Mouse (Mus musculus) urinary bladder, adult 18-20 months (tissue): ENCODE measurements around the gene Rnf6.

Experiments used
- DNase-seq, 2 experiments: peaks; one replicate each; pipeline ENCODE4 v3.0.0; 2022; ENCODE audit warnings: low spot score in 2 of 2, mixed read lengths in 2 of 2

Gene Rnf6

GRCm38 (mm10) chr5:146220879-146221714 lies at the start of gene Rnf6:
Rnf6 (minus strand) TSS chr5:146221555.
- peak; percentile 80 to 92 for DNase-seq

- DNase-seq, result no peak
These were observed 49.2 kb upstream of the Rnf6 start for GRCm38 (mm10) chr5:146270593-146270992.

DNA sequence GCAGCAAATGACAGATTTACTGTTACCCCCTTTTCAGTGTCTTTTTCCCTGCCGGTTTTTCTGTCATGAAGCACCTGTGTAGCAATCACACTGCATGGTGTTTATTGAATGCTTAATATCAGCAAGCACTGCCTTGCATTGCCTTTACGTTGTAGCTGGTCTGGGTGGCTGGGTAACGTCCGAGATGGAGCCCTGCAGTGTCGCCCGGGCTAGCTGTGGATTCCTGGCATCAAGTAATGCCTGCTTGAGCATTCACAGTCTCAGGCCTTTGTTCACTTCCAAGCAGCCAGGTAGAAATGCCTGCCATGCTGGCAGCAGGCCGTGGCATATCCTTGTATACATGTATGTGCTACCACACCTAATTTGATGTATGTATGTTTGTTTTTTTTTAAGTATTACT lies 46.4 kb upstream of the Rnf6 start:
- no peak for DNase-seq

DNA sequence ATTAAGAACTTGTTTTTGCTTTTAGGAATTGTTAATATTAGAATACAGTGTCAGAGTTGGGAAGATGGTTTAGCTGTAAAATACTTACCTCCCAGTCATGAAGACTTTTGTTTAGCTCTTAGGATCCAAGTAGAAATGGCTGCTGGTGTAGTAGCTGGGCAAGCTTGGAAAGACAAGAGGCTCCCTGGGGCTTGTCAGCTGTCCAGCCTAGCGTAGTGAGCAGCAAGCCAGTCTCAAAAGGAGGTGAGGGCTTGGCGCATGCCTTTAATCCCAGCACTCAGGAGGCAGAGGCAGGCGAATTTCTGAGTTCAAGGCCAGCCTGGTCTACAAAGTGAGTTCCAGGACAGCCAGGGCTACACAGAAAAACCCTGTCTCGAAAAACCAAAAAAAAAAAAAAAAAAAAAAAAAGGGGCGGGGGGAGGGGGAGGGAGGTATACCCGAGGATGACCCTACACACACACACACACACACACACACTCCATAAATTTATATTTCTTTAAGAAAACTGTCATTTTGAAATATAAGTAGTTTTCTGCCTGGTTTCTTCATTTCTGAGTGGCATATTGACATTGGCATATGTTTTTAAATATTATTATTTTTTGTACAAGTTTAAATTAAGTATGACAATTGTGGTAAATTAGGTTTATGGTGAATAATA lies 44.7 kb upstream of the Rnf6 start:
- DNase-seq, result no peak

DNA sequence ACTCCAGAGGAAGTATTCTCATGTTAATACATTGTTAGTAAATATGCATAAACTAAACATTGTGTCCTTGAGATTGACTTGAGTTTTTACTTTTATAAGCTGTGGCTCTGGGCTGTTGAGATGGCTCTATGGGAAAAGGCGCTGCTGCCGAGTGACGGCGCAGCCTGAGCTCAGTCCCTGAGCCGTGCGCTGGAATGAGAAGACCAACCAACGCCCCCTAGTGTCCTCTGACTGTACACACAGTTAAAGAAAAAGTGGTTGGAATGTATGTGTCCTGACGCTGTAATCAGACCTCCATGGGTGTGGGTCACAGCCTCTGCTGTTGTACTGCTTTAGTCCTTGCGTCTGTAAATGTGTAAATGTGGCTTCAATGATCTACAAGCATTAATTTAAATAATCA lies 38.6 kb upstream of the Rnf6 start:
- DNase-seq, result no peak

DNA sequence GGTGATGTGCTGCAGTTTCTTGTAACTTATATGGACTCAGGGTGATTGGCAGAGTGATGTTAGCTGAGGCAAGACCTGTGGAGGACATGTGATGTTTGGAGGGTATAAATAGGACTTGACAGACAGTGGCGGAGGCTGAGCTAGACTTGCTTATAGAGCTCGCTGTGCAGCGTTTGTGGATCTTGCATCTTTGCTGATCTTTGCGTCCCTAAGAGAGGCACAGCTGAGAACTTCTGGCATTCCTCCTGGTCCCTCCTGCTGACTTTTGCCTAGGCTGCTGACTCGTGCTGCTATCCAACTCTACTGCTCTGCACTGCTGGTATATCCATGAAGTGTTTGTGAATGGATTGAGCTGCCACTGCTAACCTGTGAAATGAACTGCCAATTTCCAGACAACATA lies 32.3 kb upstream of the Rnf6 start:
- no peak for DNase-seq

- no peak for DNase-seq
These were observed 30.5 kb upstream of the Rnf6 start for GRCm38 (mm10) chr5:146251663-146252429.

DNA sequence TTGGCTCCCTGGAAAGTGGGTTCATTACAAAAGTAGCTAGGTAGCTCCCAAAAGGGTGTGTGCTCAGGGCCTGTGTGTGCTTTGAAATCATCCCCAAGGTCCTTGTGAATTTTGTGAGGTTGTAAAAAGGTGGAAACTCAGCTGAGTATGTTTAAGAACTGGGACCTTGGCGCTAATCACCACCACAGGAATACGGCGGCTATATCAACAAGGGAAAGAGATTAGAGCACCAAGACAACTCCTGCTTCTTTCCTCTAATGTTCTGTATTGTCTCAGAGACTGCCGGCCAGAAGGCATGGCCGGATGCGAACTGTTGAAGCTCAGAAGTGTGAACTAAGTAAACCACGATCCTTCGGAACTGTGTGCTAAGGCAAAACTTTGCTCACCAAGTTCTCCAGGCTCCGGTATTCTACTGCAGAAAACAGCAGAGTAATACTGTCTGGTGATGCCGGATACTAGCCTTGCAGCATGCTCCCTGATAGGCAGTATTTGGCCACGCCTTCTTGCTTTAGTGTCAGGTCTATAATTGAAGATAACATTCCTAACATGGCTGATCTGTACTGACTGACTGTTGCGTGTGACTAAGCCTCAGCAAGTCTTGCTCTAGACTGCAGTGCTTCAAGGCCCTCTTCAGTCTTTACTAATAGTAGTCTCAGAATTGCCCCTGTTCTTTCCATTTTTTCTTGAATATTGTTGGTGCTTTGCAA lies 29.2 kb upstream of the Rnf6 start:
- no peak for DNase-seq

DNA sequence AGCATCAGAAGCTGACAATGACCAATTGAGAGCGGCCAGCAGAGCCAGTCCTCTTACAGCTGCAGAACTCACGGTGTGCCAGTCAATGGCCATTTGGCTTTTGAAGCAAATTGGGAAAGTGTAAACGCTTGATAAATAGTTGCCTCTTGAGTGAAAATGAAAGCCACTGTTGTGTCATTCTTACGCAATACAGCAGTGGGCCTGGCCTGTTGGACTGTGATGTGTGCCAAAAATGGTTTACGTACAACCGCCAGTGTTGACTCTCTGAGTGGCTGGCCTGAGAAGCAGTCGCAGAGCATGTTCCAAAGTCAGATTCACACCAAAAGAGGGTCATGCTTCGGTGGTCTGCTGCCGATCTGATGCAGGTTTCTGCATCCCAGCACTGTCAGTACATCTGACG lies 27.4 kb upstream of the Rnf6 start:
- DNase-seq, result no peak

DNA sequence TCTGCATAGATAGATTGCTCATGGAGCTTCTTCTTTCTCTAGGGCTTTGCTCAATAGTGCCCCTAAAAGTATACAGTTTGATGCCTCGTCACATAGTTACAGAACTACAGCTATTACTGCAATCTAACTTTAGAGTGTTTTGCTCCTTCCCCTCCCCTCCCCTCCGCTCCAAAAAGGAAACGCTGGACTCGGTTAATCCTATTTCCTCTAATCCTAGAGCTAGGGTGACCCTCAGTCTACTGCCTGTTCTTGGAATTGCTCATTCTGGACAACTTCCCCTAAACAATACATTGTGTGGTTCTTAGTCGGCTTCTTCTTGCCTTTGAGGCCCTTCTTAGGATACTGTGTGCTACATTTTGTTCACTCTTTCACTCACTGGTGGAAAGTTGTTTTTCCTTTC lies 26.4 kb upstream of the Rnf6 start:
- DNase-seq, result no peak

- DNase-seq, result no peak
These were observed 25.0 kb upstream of the Rnf6 start for GRCm38 (mm10) chr5:146246386-146246785.

DNA sequence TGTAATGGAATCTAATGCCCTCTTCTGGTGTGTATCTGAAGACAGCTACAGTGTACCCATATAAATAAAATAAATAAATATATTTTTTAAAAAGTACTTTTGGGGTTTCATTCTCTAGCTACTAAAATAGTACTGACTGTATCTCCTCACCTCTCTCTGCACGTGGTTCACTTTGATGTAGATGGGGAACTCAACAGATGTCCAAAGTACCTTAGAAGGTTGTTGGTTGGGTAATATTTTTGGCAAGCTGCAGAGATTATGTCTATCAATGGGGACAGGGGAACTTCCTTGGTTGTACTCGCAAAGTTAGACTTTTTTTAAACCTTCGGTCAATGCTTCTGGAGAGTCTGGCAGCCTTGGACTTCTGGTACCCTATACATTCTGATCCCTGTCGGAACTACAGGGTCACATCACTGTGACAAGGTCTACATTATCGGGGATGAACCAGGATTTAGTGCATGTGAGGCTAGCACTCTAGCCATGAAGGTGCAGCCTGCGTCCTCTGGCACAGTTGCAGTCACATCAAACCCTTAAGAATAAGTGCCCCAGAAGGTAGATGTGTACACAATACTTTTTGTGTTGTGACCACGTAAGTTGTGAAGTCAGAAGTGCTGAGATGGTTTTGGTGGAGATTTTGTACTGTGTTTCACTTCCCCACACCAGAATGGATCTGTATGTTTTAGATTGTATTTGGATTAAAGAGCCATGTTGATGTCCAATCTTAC lies 24.5 kb upstream of the Rnf6 start:
- no peak for DNase-seq

- DNase-seq, result no peak
These were observed 23.8 kb upstream of the Rnf6 start for GRCm38 (mm10) chr5:146245193-146245592.

DNA sequence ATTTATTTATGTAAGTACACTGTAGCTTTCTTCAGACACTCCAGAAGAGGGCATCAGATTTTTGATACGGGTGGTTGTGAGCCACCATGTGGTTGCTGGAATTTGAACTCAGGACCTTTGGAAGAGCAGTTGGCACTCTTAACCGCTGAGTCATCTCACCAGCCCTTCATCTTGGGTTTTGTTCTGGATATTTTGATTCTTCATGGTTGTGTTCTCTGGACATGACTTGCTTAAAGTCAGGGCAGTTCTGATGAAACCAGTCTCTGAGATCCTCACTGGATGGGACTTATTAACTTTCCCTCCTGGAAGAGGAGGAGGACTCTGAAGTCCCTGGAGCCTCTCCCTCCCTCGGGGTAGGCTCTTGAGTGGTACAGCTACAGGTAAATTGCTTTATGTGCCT lies 19.8 kb upstream of the Rnf6 start:
- DNase-seq, result no peak

DNA sequence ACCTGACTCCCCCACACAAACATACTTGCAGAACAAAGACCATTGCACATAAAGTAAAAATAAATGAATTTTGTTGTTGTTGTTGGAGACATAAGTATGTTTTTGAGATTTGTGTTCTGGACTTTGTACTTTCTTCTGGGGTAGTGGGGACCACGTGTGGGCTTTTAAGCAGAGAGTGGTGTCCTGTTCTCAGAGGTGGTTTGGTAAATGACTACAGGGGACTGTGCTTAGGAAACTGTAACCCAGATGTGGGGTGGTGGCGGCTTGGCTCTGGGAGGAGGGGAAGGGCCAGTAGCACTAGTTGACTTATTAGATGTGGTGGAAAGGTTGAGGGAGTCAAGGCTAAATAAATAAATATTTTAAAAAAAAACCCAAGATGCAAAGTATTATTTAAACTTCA lies 19.4 kb upstream of the Rnf6 start:
- DNase-seq, result no peak

GRCm38 (mm10) chr5:146238274-146238673 lies 16.9 kb upstream of the Rnf6 start:
- DNase-seq, result no peak

DNA sequence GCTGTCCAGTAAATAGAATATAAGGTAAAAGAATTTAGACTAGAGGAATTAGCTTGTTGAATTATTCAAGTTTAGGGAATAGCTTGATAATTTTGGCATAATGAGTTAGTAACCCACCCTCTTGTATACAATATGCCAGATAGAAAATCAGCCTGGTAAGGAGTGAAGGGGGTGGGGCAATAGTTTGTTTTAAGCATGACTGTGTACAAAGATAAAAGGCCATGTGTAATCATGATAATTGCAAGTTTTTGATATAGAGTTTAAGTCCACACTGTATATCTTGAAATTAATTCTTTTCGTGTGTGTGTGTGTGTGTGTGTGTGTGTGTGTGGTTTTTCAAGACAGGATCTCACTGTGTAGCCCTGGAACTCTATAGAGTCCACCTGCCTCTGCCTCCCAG lies 13.0 kb upstream of the Rnf6 start:
- DNase-seq, result no peak

DNA sequence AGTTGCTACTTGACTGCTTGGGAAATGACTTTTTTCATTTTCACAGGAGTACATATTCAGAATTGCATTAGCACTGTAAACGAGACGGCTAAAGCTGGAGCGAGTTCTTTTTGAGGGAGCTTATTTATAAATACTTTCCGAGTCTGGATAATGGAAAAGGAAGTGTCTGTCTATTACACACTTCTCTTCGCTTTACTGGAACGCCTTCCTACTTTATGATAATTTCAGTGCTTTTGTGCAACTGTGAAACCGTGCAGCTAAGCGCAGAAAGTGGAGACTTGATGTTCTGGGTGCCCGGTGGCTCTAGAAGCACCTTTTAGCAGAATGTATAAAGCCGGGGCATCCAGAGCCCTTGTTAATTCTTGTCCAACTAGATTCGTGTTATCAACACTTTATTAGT lies 11.5 kb upstream of the Rnf6 start:
- no peak for DNase-seq

- no peak for DNase-seq
These were observed 10.8 kb upstream of the Rnf6 start for GRCm38 (mm10) chr5:146232056-146232675.

DNA sequence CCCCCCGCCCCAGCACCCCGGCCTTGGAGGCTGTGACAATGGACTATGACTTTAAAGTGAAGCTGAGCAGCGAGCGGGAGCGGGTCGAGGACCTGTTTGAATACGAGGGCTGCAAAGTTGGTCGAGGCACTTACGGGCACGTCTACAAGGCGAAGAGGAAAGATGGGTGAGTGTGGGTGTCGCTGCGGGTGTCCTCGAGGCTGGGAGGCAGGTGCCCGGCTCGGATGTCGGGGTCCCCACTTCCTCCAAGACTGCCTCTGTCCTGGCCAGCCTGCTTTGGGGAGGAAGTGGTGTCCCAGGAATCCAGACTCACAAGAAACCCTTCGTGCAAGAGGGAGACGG lies 10.3 kb upstream of the Rnf6 start:
- peak in 1 of 2 experiments; percentile 50 for DNase-seq
